Mouse (Mus musculus) thymus, adult 2 months (tissue): ENCODE measurements around the gene 1700122O11Rik.

Experiments
- CTCF ChIP-seq: fragments of 200-500 bp; IDR thresholded peaks from 2 replicates; pipeline ENCODE4 v1.5.1; 2012; ENCODE audit warnings: mild to moderate bottlenecking, control low read depth, low read length, moderate library complexity, borderline replicate concordance; ENCODE audit not compliant: control insufficient read depth, poor library complexity, insufficient read depth; ENCODE audit errors: extremely low read depth
- POLR2A ChIP-seq: fragments of 200-500 bp; IDR thresholded peaks from 2 replicates; pipeline ENCODE4 v1.6.1; 2012; ENCODE audit warnings: mild to moderate bottlenecking, low read length, control low read depth, moderate library complexity; ENCODE audit not compliant: control insufficient read depth, poor library complexity, insufficient read depth; ENCODE audit errors: extremely low read depth

DNA sequence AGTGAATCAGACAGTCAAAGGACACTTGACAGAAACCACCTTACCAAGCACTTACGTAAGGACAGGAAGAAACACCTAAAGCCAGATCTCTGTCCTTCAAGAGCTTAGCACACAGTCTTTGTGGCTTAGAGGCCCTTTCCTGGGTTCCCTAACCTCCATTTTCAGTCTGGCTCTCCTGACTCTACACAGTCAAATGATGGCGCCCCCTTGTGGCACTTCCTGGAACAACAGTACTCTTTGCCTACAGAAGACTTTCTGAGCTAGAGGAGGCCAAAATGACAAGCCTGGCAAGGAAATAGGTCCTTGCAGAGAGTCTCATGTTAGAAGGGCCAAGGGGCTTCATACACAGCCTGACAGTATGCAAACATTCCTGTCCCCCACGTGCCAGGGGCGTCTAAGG lies 7.5 kb upstream of the 1700122O11Rik start:
- no peak for TF ChIP-seq CTCF
- no peak for TF ChIP-seq POLR2A
